18 mouse cellular contexts compared by ENCODE assay signal in the genomic region with DNA sequence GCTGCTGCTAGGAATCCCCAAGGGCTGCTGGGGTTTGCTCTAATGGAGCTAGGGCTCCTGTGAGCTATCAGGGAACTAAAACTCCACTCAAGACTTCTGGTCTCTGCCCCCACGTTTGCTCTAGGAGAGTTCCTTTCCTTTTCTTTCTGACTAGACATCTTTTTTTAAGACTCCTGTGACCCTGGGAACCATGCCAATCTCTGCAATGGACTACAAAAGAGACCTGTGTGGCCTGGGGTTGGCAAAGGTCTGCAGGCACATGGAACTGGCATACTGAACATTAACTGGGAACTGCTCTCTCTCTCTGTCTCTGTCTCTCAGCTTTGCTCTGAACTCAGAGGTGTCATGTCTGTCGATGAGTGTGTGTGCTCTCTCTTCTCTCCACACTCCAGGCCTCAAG. TPM values are rescaled to one million over a fixed set of nuclear protein-coding genes. Genes with fewer than 3 reads are reported as not detected.
"Had no signal": no experiment of that assay in that cellular context is flagged by ENCODE, and none has a peak within 500 bp of the region (broad histone marks: within the 10 kb centered on the region; RNA-seq: fewer than 3 reads in every experiment).

No protein-coding gene starts in this region.

- H3K36me3 ChIP-seq: limb, embryonic 12.5 days; midbrain, embryonic 12.5 days; stomach, embryonic 15.5 days had no signal

- H3K9ac ChIP-seq: limb, embryonic 12.5 days; liver, embryonic 14.5 days; lung, embryonic 14.5 days; midbrain, embryonic 12.5 days; stomach, embryonic 15.5 days had no signal

- H3K4me2 ChIP-seq: limb, embryonic 12.5 days; lung, embryonic 14.5 days; midbrain, embryonic 12.5 days; stomach, embryonic 15.5 days had no signal

- H3K9me3 ChIP-seq: limb, embryonic 12.5 days; megakaryocyte, embryonic 14.5 days; midbrain, embryonic 12.5 days; stomach, embryonic 15.5 days had no signal

- H3K27me3 ChIP-seq: stomach, embryonic 15.5 days had no signal

- H3K4me3 ChIP-seq: limb, embryonic 12.5 days; megakaryocyte, embryonic 14.5 days; midbrain, embryonic 12.5 days; stomach, embryonic 15.5 days had no signal

- H3K4me1 ChIP-seq: limb, embryonic 12.5 days; stomach, embryonic 15.5 days had no signal

- H3K27ac ChIP-seq: kidney, postnatal 0 days; limb, embryonic 12.5 days; liver, embryonic 14.5 days; macrophage; midbrain, embryonic 12.5 days; stomach, embryonic 15.5 days had no signal

- DNase-seq: kidney, adult 8-10 months; kidney, postnatal 36 days; layer of hippocampus, adult 9-11 months; liver; lung, embryonic 14.5 days; lung, postnatal 10 days; right cerebral cortex, postnatal 14 days; thymus, postnatal 4 days had no signal

RNA-seq across cellular contexts. Expression of gene Otof, which starts 46.4 kb away (rescaled TPM):
- polyA plus RNA-seq: macrophage had no signal

RNA-seq across cellular contexts. Expression of gene 1700001C02Rik, which starts 50.5 kb away (rescaled TPM):
- total RNA-seq: layer of hippocampus, adult 18-20 months; left cerebral cortex, postnatal 36 days had no signal
- polyA plus RNA-seq: kidney, postnatal 0 days; limb, embryonic 12.5 days; liver, embryonic 14.5 days; lung, embryonic 14.5 days; macrophage; midbrain, embryonic 12.5 days; spleen, adult 2 months had no signal
